Mouse (Mus musculus): ENCODE data around the gene Ebpl. TPM values are rescaled to one million over a fixed set of nuclear protein-coding genes. Genes with fewer than 3 reads are reported as not detected.

Ebpl gene
- polyA plus RNA-seq, 1 experiment from 2014 or later = 10.5 TPM

GRCm38 (mm10) chr14:61362268-61362667, 2.0 kb upstream of the Ebpl start:
- Histone ChIP-seq H3K9me3 (ENCODE audit: low read length) (no peaks in the 10 kb centered on the region), H3K36me3 (ENCODE audit: insufficient read depth, low read length) (peaks cover 2% of the 10 kb centered on the region; the same call in 1 of the 2 replicates), H3K4me3 (ENCODE audit: low read length) (no peak overlapping the region), H3K4me1 (ENCODE audit: insufficient read depth, low read length) (no peaks in the 10 kb centered on the region), H3K27ac (ENCODE audit: low read length) (no peak overlapping the region), H3K4me2 (replicated peaks; ENCODE audit: low read depth, low read length) (no peak overlapping the region), H3K27me3 (ENCODE audit: insufficient read depth, low read length) (no peaks in the 10 kb centered on the region), H3K9ac (replicated peaks; ENCODE audit: low read length) (no peak overlapping the region)
- ATAC-seq (ENCODE audit: low FRiP score, low TSS enrichment) = no peak
- 96% methylated on average over 2 of the region's 2 CpGs for WGBS

GRCm38 (mm10) chr14:61360981-61361511, 807 bp upstream of the Ebpl start:
- Histone ChIP-seq H3K9ac (replicated peaks; ENCODE audit: low read length) (no peak overlapping the region), H3K4me1 (ENCODE audit: insufficient read depth, low read length) (no peaks in the 10 kb centered on the region), H3K27ac (ENCODE audit: low read length) (no peak overlapping the region), H3K36me3 (ENCODE audit: insufficient read depth, low read length) (no peaks in the 10 kb centered on the region), H3K4me3 (ENCODE audit: low read length) (no peak overlapping the region), H3K9me3 (ENCODE audit: low read length) (no peaks in the 10 kb centered on the region), H3K4me2 (replicated peaks; ENCODE audit: low read depth, low read length) (peak overlapping the region; percentile 60), H3K27me3 (ENCODE audit: insufficient read depth, low read length) (no peaks in the 10 kb centered on the region)
- WGBS = 38% methylated on average over 3 of the region's 3 CpGs
- no peak for ATAC-seq (ENCODE audit: low FRiP score, low TSS enrichment)

GRCm38 (mm10) chr14:61354251-61355235, 5.7 kb downstream of the Ebpl start:
- WGBS = 76% methylated on average over 10 of the region's 10 CpGs
- Histone ChIP-seq H3K4me2 (replicated peaks; ENCODE audit: low read depth, low read length) (no peak overlapping the region), H3K9me3 (ENCODE audit: low read length) (0 out of 2 replicates have a peak, but pooled peaks cover 4% of the 10 kb centered on the region), H3K27ac (ENCODE audit: low read length) (no peak overlapping the region), H3K9ac (replicated peaks; ENCODE audit: low read length) (no peak overlapping the region), H3K27me3 (ENCODE audit: insufficient read depth, low read length) (no peaks in the 10 kb centered on the region), H3K36me3 (ENCODE audit: insufficient read depth, low read length) (peaks cover 4% of the 10 kb centered on the region; the same call in 1 of the 2 replicates), H3K4me3 (ENCODE audit: low read length) (no peak overlapping the region), H3K4me1 (ENCODE audit: insufficient read depth, low read length) (no peaks in the 10 kb centered on the region)
- no peak for ATAC-seq (ENCODE audit: low FRiP score, low TSS enrichment)

GRCm38 (mm10) chr14:61350808-61351207, 9.4 kb downstream of the Ebpl start:
- H3K36me3 ChIP-seq (ENCODE audit: insufficient read depth, low read length) = peaks cover 4% of the 10 kb centered on the region; the same call in 1 of the 2 replicates
- no peaks in the 10 kb centered on the region for H3K27me3 ChIP-seq (ENCODE audit: insufficient read depth, low read length)
- no peaks in the 10 kb centered on the region for H3K4me1 ChIP-seq (ENCODE audit: insufficient read depth, low read length)
- H3K4me3 ChIP-seq (ENCODE audit: low read length) = no peak overlapping the region
- H3K9me3 ChIP-seq (ENCODE audit: low read length) = 0 out of 2 replicates have a peak, but pooled peaks cover 4% of the 10 kb centered on the region
- no peak overlapping the region for H3K4me2 ChIP-seq (replicated peaks; ENCODE audit: low read depth, low read length)
- ATAC-seq (ENCODE audit: low FRiP score, low TSS enrichment) = no peak
- no peak overlapping the region for H3K9ac ChIP-seq (replicated peaks; ENCODE audit: low read length)
- WGBS = 50% methylated on average over 6 of the region's 6 CpGs
- no peak overlapping the region for H3K27ac ChIP-seq (ENCODE audit: low read length)

- H3K27me3 ChIP-seq (ENCODE audit: insufficient read depth, low read length) = no peaks in the 10 kb centered on the region
- H3K9ac ChIP-seq (replicated peaks; ENCODE audit: low read length) = no peak overlapping the region
- 0 out of 2 replicates have a peak, but pooled peaks cover 4% of the 10 kb centered on the region for H3K9me3 ChIP-seq (ENCODE audit: low read length)
- WGBS = 91% methylated on average over 4 of the region's 4 CpGs
- no peak overlapping the region for H3K4me3 ChIP-seq (ENCODE audit: low read length)
- H3K27ac ChIP-seq (ENCODE audit: low read length) = no peak overlapping the region
- H3K4me2 ChIP-seq (replicated peaks; ENCODE audit: low read depth, low read length) = no peak overlapping the region
- no peak for ATAC-seq (ENCODE audit: low FRiP score, low TSS enrichment)
- H3K36me3 ChIP-seq (ENCODE audit: insufficient read depth, low read length) = no peaks in the 10 kb centered on the region
- H3K4me1 ChIP-seq (ENCODE audit: insufficient read depth, low read length) = no peaks in the 10 kb centered on the region
Observed at GRCm38 (mm10) chr14:61349876-61350275, 10.4 kb downstream of the Ebpl start.

GRCm38 (mm10) chr14:61346827-61347698, 13.2 kb downstream of the Ebpl start:
- Histone ChIP-seq H3K9ac (replicated peaks; ENCODE audit: low read length) (no peak overlapping the region), H3K9me3 (ENCODE audit: low read length) (no peaks in the 10 kb centered on the region), H3K36me3 (ENCODE audit: insufficient read depth, low read length) (no peaks in the 10 kb centered on the region), H3K4me3 (ENCODE audit: low read length) (no peak overlapping the region), H3K27ac (ENCODE audit: low read length) (no peak overlapping the region), H3K4me1 (ENCODE audit: insufficient read depth, low read length) (no peaks in the 10 kb centered on the region), H3K27me3 (ENCODE audit: insufficient read depth, low read length) (no peaks in the 10 kb centered on the region), H3K4me2 (replicated peaks; ENCODE audit: low read depth, low read length) (no peak overlapping the region)
- ATAC-seq (ENCODE audit: low FRiP score, low TSS enrichment) = no peak
- 84% methylated on average over 10 of the region's 10 CpGs for WGBS

GRCm38 (mm10) chr14:61344590-61344989, 15.6 kb downstream of the Ebpl start:
- Histone ChIP-seq H3K9me3 (ENCODE audit: low read length) (no peaks in the 10 kb centered on the region), H3K27me3 (ENCODE audit: insufficient read depth, low read length) (no peaks in the 10 kb centered on the region), H3K4me1 (ENCODE audit: insufficient read depth, low read length) (no peaks in the 10 kb centered on the region), H3K27ac (ENCODE audit: low read length) (no peak overlapping the region), H3K4me2 (replicated peaks; ENCODE audit: low read depth, low read length) (no peak overlapping the region), H3K9ac (replicated peaks; ENCODE audit: low read length) (no peak overlapping the region), H3K4me3 (ENCODE audit: low read length) (no peak overlapping the region), H3K36me3 (ENCODE audit: insufficient read depth, low read length) (0 out of 2 replicates have a peak, but pooled peaks cover 4% of the 10 kb centered on the region)
- WGBS = 68% methylated on average over 5 of the region's 5 CpGs
- ATAC-seq (ENCODE audit: low FRiP score, low TSS enrichment) = no peak

- no peak overlapping the region for H3K9ac ChIP-seq (replicated peaks; ENCODE audit: low read length)
- no peaks in the 10 kb centered on the region for H3K9me3 ChIP-seq (ENCODE audit: low read length)
- H3K27me3 ChIP-seq (ENCODE audit: insufficient read depth, low read length) = no peaks in the 10 kb centered on the region
- no peak for ATAC-seq (ENCODE audit: low FRiP score, low TSS enrichment)
- WGBS = 76% methylated on average over 4 of the region's 4 CpGs
- H3K36me3 ChIP-seq (ENCODE audit: insufficient read depth, low read length) = 0 out of 2 replicates have a peak, but pooled peaks cover 4% of the 10 kb centered on the region
- H3K4me2 ChIP-seq (replicated peaks; ENCODE audit: low read depth, low read length) = no peak overlapping the region
- H3K4me3 ChIP-seq (ENCODE audit: low read length) = no peak overlapping the region
- no peaks in the 10 kb centered on the region for H3K4me1 ChIP-seq (ENCODE audit: insufficient read depth, low read length)
- no peak overlapping the region for H3K27ac ChIP-seq (ENCODE audit: low read length)
Observed at GRCm38 (mm10) chr14:61339381-61339780, 20.9 kb downstream of the Ebpl start.

- H3K4me1 ChIP-seq (ENCODE audit: insufficient read depth, low read length) = 0 out of 2 replicates have a peak, but pooled peaks cover 2% of the 10 kb centered on the region
- peak overlapping the region; percentile 28 for H3K4me2 ChIP-seq (replicated peaks; ENCODE audit: low read depth, low read length)
- no peak overlapping the region for H3K27ac ChIP-seq (ENCODE audit: low read length)
- 0 out of 2 replicates have a peak overlapping the region, but pooled peaks have one; percentile 40 for H3K9ac ChIP-seq (replicated peaks; ENCODE audit: low read length)
- no peaks in the 10 kb centered on the region for H3K27me3 ChIP-seq (ENCODE audit: insufficient read depth, low read length)
- no peaks in the 10 kb centered on the region for H3K36me3 ChIP-seq (ENCODE audit: insufficient read depth, low read length)
- H3K9me3 ChIP-seq (ENCODE audit: low read length) = no peaks in the 10 kb centered on the region
- peak; percentile 88 for ATAC-seq (ENCODE audit: low FRiP score, low TSS enrichment)
- 17% methylated on average over 13 of the region's 13 CpGs for WGBS
- no peak overlapping the region for H3K4me3 ChIP-seq (ENCODE audit: low read length)
Observed at GRCm38 (mm10) chr14:61330996-61331561, 29.2 kb downstream of the Ebpl start.
